Mouse (Mus musculus) gastrocnemius, adult 18-20 months (tissue): ENCODE data around the gene Nepn. TPM values are rescaled to one million over a fixed set of nuclear protein-coding genes. Genes with fewer than 3 reads are reported as not detected.
"Not testable (repeated sequence)": the region's sequence is repeated elsewhere in the genome, so short reads cannot be mapped to it uniquely, and the experiment has no call there.

Experiments used
- DNase-seq: peaks from one replicate; pipeline ENCODE4 v3.0.0; 2021; ENCODE audit warnings: low spot score
- long read RNA-seq, 2 experiments: library from polyadenylated mRNA; stranded (forward); transcript quantifications; one replicate each; pipeline ENCODE4 v2.0.0; 2021
- total RNA-seq, 2 experiments: library from RNA; stranded (reverse); gene quantifications; 2 replicates each; pipeline ENCODE4 v1.2.3; 2021

Nepn gene
- total RNA-seq: under 1 TPM; 0.17 to 0.27 TPM
- long read RNA-seq, experiment 1: 0 reads
- long read RNA-seq, experiment 2, partial matches to known transcripts: 1 of 1 reads
- long read RNA-seq, experiment 2, other reads (novel, unspliced or antisense): 0 of 1 reads

- DNase-seq: no peak
Measured at GRCm38 (mm10) chr10:52388922-52389430, at the start of gene Nepn. Nepn (plus strand) TSS chr10:52388972.

GRCm38 (mm10) chr10:52343324-52343723 lies 45.4 kb upstream of the Nepn start:
- DNase-seq: not testable (repeated sequence)

GRCm38 (mm10) chr10:52353184-52353583 lies 35.6 kb upstream of the Nepn start:
- DNase-seq: no peak

- no peak for DNase-seq
Measured at GRCm38 (mm10) chr10:52358467-52358866, 30.3 kb upstream of the Nepn start, which contains the start of gene Gm26741. Gm26741 (plus strand) TSS chr10:52358767.

GRCm38 (mm10) chr10:52360241-52360735 lies 28.5 kb upstream of the Nepn start:
- no peak for DNase-seq

GRCm38 (mm10) chr10:52360862-52361609 lies 27.7 kb upstream of the Nepn start:
- no peak for DNase-seq

- no peak for DNase-seq
Measured at GRCm38 (mm10) chr10:52368376-52368775, 20.4 kb upstream of the Nepn start.

- no peak for DNase-seq
Measured at GRCm38 (mm10) chr10:52373834-52374233, 14.9 kb upstream of the Nepn start.

GRCm38 (mm10) chr10:52374651-52375050 lies 14.1 kb upstream of the Nepn start:
- DNase-seq: no peak

- DNase-seq: no peak
Measured at GRCm38 (mm10) chr10:52376422-52376821, 12.3 kb upstream of the Nepn start.

GRCm38 (mm10) chr10:52377813-52378212 lies 11.0 kb upstream of the Nepn start:
- DNase-seq: no peak

GRCm38 (mm10) chr10:52381321-52381801 lies 7.4 kb upstream of the Nepn start:
- no peak for DNase-seq

GRCm38 (mm10) chr10:52381845-52382591 lies 6.8 kb upstream of the Nepn start, which contains the start of gene Gopc:
Gopc (minus strand) TSS chr10:52382124.
- DNase-seq: peak; percentile 97

GRCm38 (mm10) chr10:52383022-52383421 lies 5.8 kb upstream of the Nepn start:
- DNase-seq: no peak

GRCm38 (mm10) chr10:52383522-52383921 lies 5.2 kb upstream of the Nepn start:
- no peak for DNase-seq

GRCm38 (mm10) chr10:52384823-52385610 lies 3.8 kb upstream of the Nepn start:
- DNase-seq: peak; percentile 45

GRCm38 (mm10) chr10:52387192-52387591 lies 1.6 kb upstream of the Nepn start:
- no peak for DNase-seq

GRCm38 (mm10) chr10:52389438-52389837 lies 666 bp downstream of the Nepn start:
- no peak for DNase-seq

- DNase-seq: no peak
Measured at GRCm38 (mm10) chr10:52391208-52391607, 2.4 kb downstream of the Nepn start.

GRCm38 (mm10) chr10:52396647-52397046 lies 7.9 kb downstream of the Nepn start:
- no peak for DNase-seq

GRCm38 (mm10) chr10:52398715-52399114 lies 9.9 kb downstream of the Nepn start:
- DNase-seq: no peak
